Mouse (Mus musculus) mature B cell (primary cell): ENCODE data around the gene Myoz2.

Experiments used
- in situ Hi-C: fragments of 300-500 bp; cut with MboI; formaldehyde crosslinking; loops from 2 replicates; pipeline ENCODE4 v1.14.3; 2019

Myoz2 gene

DNA sequence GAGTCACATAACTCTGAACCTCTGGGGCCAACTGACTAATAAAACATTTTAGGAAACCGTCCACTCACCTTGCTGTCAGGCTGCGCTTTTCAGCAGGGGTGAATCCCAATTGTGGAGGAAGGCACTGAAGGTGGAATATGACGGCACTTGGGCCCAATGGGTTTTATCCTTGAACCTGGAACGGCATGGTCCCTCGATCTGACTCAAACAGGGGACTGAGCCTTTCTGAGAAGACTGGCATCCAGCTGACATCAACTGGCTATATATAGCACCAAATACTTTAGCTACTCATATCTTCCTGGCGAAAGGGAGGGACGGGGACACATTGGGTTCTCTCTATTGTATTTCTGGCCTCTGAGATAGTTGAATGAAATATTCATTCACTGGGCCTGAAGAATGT, at the start of gene Myoz2:
Gene Myoz2 (minus strand): TSS at position 264 of the 400 bp plus-strand sequence.
- in situ Hi-C loops = no loop called here

DNA sequence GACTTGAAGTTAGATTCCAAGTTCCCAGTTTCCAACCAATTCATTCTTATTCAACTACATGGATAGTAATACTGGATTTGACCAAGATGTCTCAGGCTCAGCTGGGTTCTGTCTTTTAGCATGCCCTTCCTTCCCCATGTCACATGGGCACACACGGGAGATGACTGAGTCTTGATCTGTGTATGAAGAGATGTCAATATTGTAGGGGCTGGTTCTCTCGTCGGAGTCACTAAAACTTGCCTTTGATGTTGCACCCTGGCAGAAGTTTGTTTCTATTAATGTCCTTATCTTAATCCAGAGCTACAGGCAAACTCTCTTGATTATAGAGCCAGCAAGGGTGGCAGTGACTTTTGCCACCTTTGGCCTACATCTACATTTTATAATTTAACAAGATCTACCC, 46.9 kb upstream of the Myoz2 start:
- in situ Hi-C loops = no loop called here

DNA sequence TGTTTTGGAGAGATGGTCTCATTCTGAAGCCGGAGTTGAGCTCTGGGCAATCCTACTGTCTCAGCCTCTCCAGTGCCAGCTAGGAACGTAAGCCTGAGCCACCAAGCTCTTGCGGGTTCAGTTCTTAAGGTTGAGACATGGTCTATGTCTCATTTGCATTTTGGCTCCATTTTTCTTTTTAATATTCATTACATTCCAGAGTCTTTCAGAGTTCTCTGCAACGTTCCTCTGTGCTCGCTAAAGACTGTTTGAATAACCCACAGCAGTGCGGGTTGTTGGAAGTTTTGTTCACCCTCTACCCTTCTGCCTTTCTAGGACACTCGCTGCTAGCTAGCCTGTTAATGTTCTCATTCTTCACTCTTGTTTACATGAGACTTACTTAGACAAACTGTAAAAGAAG, 46.1 kb upstream of the Myoz2 start:
- in situ Hi-C loops = no loop called here

- in situ Hi-C loops = no loop called here
Measured at GRCm38 (mm10) chr3:123080017-123080725, 45.4 kb upstream of the Myoz2 start.

- in situ Hi-C loops = no loop called here
Measured at GRCm38 (mm10) chr3:123075759-123076158, 40.9 kb upstream of the Myoz2 start.

DNA sequence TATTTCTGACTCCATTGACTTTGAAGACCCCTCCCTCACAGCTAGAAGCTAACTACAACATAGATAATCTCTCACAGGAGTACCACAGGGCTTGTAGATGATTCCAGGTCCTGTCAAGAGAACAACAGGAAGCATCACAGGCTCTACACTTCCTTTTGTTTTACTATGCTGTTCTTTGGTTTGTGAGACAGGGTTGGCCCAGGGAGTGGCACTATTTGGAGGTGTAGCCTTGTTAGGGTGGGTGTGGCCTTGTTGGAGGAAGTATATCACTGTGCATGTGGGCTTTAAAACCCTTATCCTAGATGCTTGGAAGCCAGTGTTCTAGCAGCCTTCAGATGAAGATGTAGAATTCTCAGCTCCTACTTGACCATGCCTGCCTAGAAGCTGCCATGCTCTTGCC, 40.2 kb upstream of the Myoz2 start:
- in situ Hi-C loops = no loop called here

DNA sequence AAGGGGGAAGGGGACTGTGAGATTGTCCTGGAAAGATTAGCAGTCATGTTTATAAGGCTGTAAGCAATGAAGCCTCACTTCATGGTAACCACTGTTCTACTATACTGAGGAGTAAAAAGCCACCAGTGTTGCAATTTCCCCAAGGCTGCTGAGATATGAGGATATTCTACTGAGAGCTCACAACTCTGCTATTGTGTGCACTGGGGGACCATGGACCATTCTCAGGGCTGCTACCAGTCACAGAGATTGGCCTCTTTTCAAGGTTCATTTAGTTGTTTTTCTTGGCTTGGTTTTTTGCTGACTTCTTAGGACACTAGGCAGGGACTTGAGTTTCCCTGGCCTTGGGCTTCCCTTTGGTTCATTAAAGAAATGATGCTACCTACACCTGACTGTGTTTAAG, 38.5 kb upstream of the Myoz2 start:
- in situ Hi-C loops = no loop called here

- in situ Hi-C loops = no loop called here
Measured at GRCm38 (mm10) chr3:123072472-123072871, 37.7 kb upstream of the Myoz2 start.

GRCm38 (mm10) chr3:123070996-123071395, 36.2 kb upstream of the Myoz2 start:
- in situ Hi-C loops = no loop called here

- in situ Hi-C loops = no loop called here
Measured at GRCm38 (mm10) chr3:123066836-123067235, 32.0 kb upstream of the Myoz2 start.

GRCm38 (mm10) chr3:123065466-123065865, 30.7 kb upstream of the Myoz2 start:
- in situ Hi-C loops = no loop called here

- in situ Hi-C loops = no loop called here
Measured at GRCm38 (mm10) chr3:123064186-123064585, 29.4 kb upstream of the Myoz2 start.

DNA sequence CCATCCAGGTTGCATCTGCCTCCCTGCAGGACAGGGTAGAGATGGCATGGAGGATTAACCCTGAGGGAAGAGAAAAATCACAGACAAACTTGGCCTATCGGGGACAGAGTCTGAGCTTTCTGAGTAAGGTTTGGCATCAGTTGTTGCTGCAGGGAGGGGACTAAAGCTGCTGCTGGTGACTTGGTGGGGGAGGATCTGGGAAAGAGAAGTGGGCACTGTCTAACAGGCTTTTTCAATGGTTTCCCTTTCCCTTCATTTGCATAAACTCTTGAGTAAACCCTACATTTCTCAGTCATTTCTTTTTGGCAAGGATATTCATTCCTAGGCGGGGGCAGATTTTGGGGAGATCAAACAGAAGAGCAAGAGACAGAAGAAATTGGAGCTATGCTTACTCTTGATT, 27.1 kb upstream of the Myoz2 start:
- in situ Hi-C loops = no loop called here

DNA sequence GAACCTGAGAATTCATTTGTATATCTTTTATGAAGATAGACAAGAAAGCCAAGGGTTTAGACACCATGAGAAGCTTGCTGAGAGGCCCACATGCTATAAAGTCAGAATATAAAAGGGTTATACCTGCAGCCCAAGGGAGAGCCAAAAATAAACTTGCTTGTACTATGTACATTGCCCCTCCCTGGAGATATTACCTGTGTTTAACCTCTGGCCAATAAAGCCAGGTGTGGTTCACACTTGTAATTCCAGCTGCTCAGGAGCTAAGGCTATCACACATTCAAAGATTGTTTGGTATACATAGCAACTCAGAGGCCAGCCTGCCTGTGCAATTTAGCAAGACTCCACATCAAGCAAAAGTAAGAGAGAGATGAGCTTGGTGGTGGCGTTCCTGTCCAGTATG, 24.0 kb upstream of the Myoz2 start:
- in situ Hi-C loops = no loop called here

GRCm38 (mm10) chr3:123054178-123054577, 19.4 kb upstream of the Myoz2 start:
- in situ Hi-C loops = no loop called here

DNA sequence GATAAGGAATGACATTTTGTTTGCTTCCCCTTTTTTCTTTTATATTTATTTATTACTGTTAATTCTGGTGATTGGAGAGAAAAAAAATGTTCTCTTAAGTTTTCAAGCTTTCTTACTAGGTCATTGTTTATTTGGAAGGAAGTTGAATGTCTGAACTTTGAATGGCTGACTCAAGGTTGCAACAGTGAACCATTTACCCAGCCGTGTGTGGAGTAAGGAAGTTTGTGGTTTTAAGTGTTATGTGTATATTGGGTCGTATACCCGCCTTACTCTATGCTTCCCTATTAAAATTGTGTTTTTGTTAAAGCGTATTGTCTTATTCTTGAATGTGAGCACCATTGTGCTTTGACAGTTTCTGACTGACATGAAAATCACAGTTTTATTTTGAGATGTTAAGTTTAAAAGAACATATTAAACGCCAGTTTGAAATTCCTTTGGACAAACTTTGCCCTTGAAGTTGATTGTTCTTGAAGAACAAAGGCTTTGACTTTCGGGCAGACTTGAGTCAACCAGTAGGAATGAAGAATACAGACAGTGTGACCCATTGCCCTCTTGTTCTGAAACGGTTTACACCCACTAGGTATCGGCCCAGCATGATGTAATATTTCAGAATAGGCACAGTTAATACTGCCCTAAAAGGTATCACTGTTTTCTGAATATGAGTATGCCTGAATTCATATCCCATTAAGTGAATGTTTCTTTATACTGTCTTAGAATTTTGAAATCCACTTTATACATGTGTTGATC, 18.6 kb upstream of the Myoz2 start:
- in situ Hi-C loops = no loop called here

DNA sequence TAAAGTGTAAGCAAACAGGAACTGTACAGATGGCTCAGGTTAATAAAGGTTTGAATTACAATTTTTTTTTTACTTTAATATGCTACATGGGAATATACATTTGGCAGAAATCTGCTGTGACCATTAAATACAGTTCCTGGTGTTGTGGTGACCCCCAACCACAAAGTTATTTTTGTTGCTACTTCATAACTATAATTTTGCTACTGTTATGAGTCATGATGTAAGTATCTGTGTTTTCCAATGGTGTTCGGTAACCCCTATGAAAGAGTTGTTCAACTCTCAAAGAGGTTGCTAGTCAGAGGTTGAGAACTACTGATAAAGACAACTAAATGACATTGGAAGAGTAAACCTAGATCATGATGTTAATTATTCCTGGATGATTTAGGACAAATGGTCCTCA, 7.5 kb upstream of the Myoz2 start:
- in situ Hi-C loops = no loop called here

DNA sequence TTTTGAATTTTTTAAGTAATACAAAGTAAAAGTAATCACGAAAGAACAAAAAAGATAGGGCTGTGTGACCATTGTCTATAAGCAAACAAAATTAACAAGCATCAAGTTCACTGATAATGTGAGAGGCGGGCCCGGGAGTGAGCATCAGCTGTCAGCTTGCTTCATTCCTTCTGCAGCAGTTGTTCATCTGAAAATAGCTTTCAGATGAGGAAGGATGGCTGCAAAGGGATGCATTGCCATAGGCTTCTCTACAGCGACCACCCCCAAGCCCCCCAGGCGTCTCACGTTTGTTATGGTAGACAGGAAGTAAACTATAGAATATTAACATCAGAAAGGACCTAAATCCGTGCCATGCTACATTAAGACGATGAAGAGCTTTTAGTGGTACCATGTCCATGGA, 1.0 kb downstream of the Myoz2 start:
- in situ Hi-C loops = no loop called here

GRCm38 (mm10) chr3:123025634-123026033, 9.2 kb downstream of the Myoz2 start:
- in situ Hi-C loops = no loop called here

- in situ Hi-C loops = no loop called here
Measured at GRCm38 (mm10) chr3:123024496-123025234, 10.2 kb downstream of the Myoz2 start.

GRCm38 (mm10) chr3:123018792-123019191, 16.0 kb downstream of the Myoz2 start:
- in situ Hi-C loops = no loop called here

GRCm38 (mm10) chr3:123013476-123013875, 21.3 kb downstream of the Myoz2 start:
- in situ Hi-C loops = no loop called here

- in situ Hi-C loops = no loop called here
Measured at GRCm38 (mm10) chr3:123009417-123009816, 25.4 kb downstream of the Myoz2 start.
